Mouse (Mus musculus): Measurements from ENCODE around the gene Polr2l.

DNA sequence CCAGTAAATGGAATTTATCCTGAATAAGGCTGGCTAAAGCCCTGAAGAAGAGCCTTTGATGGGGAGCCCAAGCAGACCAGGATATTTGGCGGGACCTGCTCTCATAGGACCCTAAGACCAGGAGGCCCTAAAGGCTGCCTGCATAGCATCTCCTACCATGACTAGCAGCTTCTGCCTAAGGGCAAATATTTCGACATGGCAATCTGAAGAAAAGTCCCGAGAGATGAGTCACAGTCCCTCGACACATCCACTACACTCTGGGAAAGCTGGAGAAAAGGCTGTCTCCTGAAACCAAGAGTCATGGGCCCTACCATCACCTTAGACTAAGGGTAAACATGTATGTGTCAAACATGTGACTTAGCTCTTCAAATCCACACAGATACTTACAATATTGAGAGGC, 49.3 kb upstream of the Polr2l start:
- no peak for TF ChIP-seq CTCF (IDR thresholded peaks at IDR 0.05; ENCODE audit: low read depth)
- no peak for TF ChIP-seq EP300 (IDR thresholded peaks at IDR 0.05; ENCODE audit: low read depth)
